Mouse (Mus musculus): ENCODE measurements around the gene Iqcn.

DNA sequence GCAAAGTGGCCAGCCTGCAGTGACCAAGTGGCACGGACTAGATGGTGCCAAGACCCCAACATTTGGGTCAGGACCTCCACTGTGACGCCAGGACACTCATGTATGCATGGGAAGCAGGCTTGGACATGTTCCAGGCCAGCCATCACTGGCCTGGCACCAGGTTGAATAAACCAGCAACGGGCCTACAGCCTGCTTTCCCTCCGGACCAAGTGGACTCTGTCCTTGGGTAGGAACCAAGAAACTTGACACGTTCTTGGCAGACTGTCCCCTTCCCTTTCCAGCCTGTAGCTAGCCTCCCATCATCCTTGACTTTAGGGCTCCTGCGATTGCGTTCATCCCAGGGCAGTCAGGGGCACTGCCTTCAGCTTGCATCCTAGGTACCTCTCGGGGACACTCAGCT is 15.7 kb upstream of the Iqcn start:
- TF ChIP-seq POLR2A (IDR thresholded peaks at IDR 0.05; ENCODE audit: extremely low read depth, insufficient read depth, low read length) (no peak), CTCF (IDR thresholded peaks at IDR 0.05; ENCODE audit: extremely low read depth, insufficient read depth, low read length) (no peak)

Data from cortical plate, adult 2 months (tissue).